13 mouse cellular contexts compared by ENCODE assay signal in genomic region chr10:95695603-95696252, GRCm38 (mm10). TPM values are rescaled to one million over a fixed set of nuclear protein-coding genes. Genes with fewer than 3 reads are reported as not detected.
A peak's percentile ranks its signal among the peaks of the same experiment; 100 is the strongest.
DNase-seq lines count a peak whose midpoint lies in the region; ATAC-seq lines count a peak whose summit lies in the region.
"Had no signal": no experiment of that assay in that cellular context is flagged by ENCODE, and none has a peak within 500 bp of the region (broad histone marks: within the 10 kb centered on the region; RNA-seq: fewer than 3 reads in every experiment).

No protein-coding gene starts in this region.

- peaks cover 5% of the 10 kb centered on the region; the same call in 1 of the 2 replicates for H3K4me1 ChIP-seq in heart, embryonic 12.5 days (replicated peaks)
- no peaks in the 10 kb centered on the region for H3K4me1 ChIP-seq in lung, embryonic 16.5 days (replicated peaks; ENCODE audit: control insufficient read depth, insufficient read depth, low read length)
- peaks cover 27% of the 10 kb centered on the region for H3K4me1 ChIP-seq in limb, embryonic 10.5 days

- peak; percentile 50; the same call in 1 of the 2 replicates for ATAC-seq in heart, embryonic 12.5 days (ENCODE audit: insufficient number of reproducible peaks, low FRiP score)
- 0 out of 2 replicates have a peak, but pooled peaks have one; percentile 28 for ATAC-seq in lung, embryonic 16.5 days (ENCODE audit: low read depth)
- ATAC-seq: hindbrain, postnatal 0 days had no signal

- H3K4me3 ChIP-seq in heart, embryonic 12.5 days: no peak overlapping the region
- no peak overlapping the region for H3K4me3 ChIP-seq in lung, embryonic 16.5 days (ENCODE audit: low read length)
- no peak overlapping the region for H3K4me3 ChIP-seq in limb, embryonic 10.5 days

- no peak for DNase-seq in heart, adult 9 months (ENCODE audit: low spot score in 2 of 2)
- no peak for DNase-seq in lung, postnatal 25 days (ENCODE audit: low spot score)
- DNase-seq in kidney, adult 9 months: peak; percentile 64
- DNase-seq in limb, embryonic 10.5 days (ENCODE audit: low spot score): no peak
- DNase-seq in gastrocnemius, postnatal 36 days: no peak
- DNase-seq: cerebellum, adult 2 months; retina, postnatal 1 day had no signal

- no peak overlapping the region for H3K4me2 ChIP-seq in heart, embryonic 12.5 days
- H3K4me2 ChIP-seq in lung, embryonic 16.5 days (ENCODE audit: low read depth, low read length): no peak overlapping the region

- H3K27ac ChIP-seq in heart, embryonic 12.5 days (ENCODE audit: poor library complexity, severe bottlenecking): no peak overlapping the region; the same call in 1 of the 2 replicates
- no peak overlapping the region for H3K27ac ChIP-seq in lung, embryonic 16.5 days (ENCODE audit: low read length)
- 0 out of 2 replicates have a peak overlapping the region, but pooled peaks have one; percentile 26 for H3K27ac ChIP-seq in limb, embryonic 10.5 days
- H3K27ac ChIP-seq: hindbrain, postnatal 0 days had no signal

- 74% methylated on average over 18 of the region's 18 CpGs for WGBS in heart, embryonic 12.5 days
- WGBS in lung, embryonic 16.5 days: 74% methylated on average over 18 of the region's 18 CpGs
- WGBS in limb, embryonic 10.5 days: 93% methylated on average over 18 of the region's 18 CpGs

- H3K9me3 ChIP-seq in heart, embryonic 12.5 days (replicated peaks): no peaks in the 10 kb centered on the region
- no peaks in the 10 kb centered on the region for H3K9me3 ChIP-seq in lung, embryonic 16.5 days (ENCODE audit: control insufficient read depth, low read length)
- no peaks in the 10 kb centered on the region for H3K9me3 ChIP-seq in limb, embryonic 10.5 days (replicated peaks)

- no peaks in the 10 kb centered on the region for H3K36me3 ChIP-seq in heart, embryonic 12.5 days
- no peaks in the 10 kb centered on the region for H3K36me3 ChIP-seq in lung, embryonic 16.5 days (ENCODE audit: control insufficient read depth, insufficient read depth, low read length)
- H3K36me3 ChIP-seq in limb, embryonic 10.5 days: no peaks in the 10 kb centered on the region

- no peaks in the 10 kb centered on the region for H3K27me3 ChIP-seq in heart, embryonic 12.5 days (replicated peaks)
- H3K27me3 ChIP-seq in lung, embryonic 16.5 days (ENCODE audit: control insufficient read depth, insufficient read depth, low read depth, low read length): no peaks in the 10 kb centered on the region
- no peaks in the 10 kb centered on the region for H3K27me3 ChIP-seq in limb, embryonic 10.5 days (ENCODE audit: low read depth, poor library complexity, severe bottlenecking)

- intact Hi-C loops in gastrocnemius, postnatal 36 days (cut with DNase I): no loop called here

- no peak overlapping the region for H3K9ac ChIP-seq in heart, embryonic 12.5 days
- no peak overlapping the region for H3K9ac ChIP-seq in lung, embryonic 16.5 days (ENCODE audit: low read length)

RNA-seq across cellular contexts. Expression of gene Anapc15-ps, which starts 22.5 kb away (rescaled TPM):
- polyA plus RNA-seq in heart, embryonic 12.5 days (2016; fragmentation: Nextera tagmentation; extraction: Ambion mirVana): not detected in 2 replicates
- 0.64 TPM in 1 of 2 replicates, not detected in the other for polyA plus RNA-seq in lung, embryonic 16.5 days (2015; fragmentation: Nextera tagmentation; extraction: Ambion mirVana)
- polyA plus RNA-seq in limb, embryonic 10.5 days (2016; fragmentation: Nextera tagmentation; extraction: Ambion mirVana): not detected in 2 replicates
- total RNA-seq in gastrocnemius, postnatal 36 days (2021): not detected
- total RNA-seq: gastrocnemius, adult 8-10 months; hindbrain, postnatal 0 days had no signal
- polyA plus RNA-seq: hindbrain, postnatal 0 days; limb, embryonic 14.5 days; neural tube, embryonic 11.5 days had no signal
